Mouse (Mus musculus) stomach, postnatal 0 days (tissue): Measurements from ENCODE around the gene Kcnma1. TPM values are rescaled to one million over a fixed set of nuclear protein-coding genes. Genes with fewer than 3 reads are reported as not detected.

Source experiments
- ATAC-seq: fragments of 200-750 bp; cut with Nextera tagmentation; 2 replicates; pipeline ENCODE4 v1.8.0; 2017; ENCODE audit not compliant: low FRiP score, low TSS enrichment
- DNase-seq: peaks from one replicate; pipeline ENCODE4 v3.0.0-alpha.2; 2016; ENCODE audit warnings: low spot score
- H3K27ac ChIP-seq: fragments of 300-500 bp; sonication (generic); replicated peaks from 2 replicates; pipeline ENCODE4 v1.5.1; 2014; ENCODE audit warnings: mild to moderate bottlenecking, control low read depth
- H3K27me3 ChIP-seq: fragments of 300-500 bp; sonication (generic); 2 replicates; pipeline ENCODE4 v1.6.1; 2014; ENCODE audit warnings: low read length; ENCODE audit not compliant: control insufficient read depth, insufficient read depth
- H3K36me3 ChIP-seq: fragments of 300-500 bp; sonication (generic); 2 replicates; pipeline ENCODE4 v1.6.1; 2014; ENCODE audit warnings: low read length, mixed read lengths; ENCODE audit not compliant: control insufficient read depth, insufficient read depth
- H3K4me1 ChIP-seq: fragments of 300-500 bp; sonication (generic); replicated peaks from 2 replicates; pipeline ENCODE4 v1.6.1; 2014; ENCODE audit warnings: antibody characterized with exemption; ENCODE audit not compliant: control insufficient read depth, insufficient read depth
- H3K4me2 ChIP-seq: fragments of 300-500 bp; sonication (generic); replicated peaks from 2 replicates; pipeline ENCODE4 v1.6.1; 2014; ENCODE audit warnings: low read depth, mild to moderate bottlenecking, control low read depth, moderate library complexity
- H3K4me3 ChIP-seq: fragments of 300-500 bp; sonication (generic); 2 replicates; pipeline ENCODE4 v1.5.1; 2014; ENCODE audit warnings: low read depth, low read length, control low read depth
- H3K9ac ChIP-seq: fragments of 300-500 bp; sonication (generic); 2 replicates; pipeline ENCODE4 v1.6.1; 2014; ENCODE audit warnings: mild to moderate bottlenecking, low read length, control low read depth, mixed read lengths
- H3K9me3 ChIP-seq: fragments of 300-500 bp; sonication (generic); 2 replicates; pipeline ENCODE4 v1.6.1; 2016; ENCODE audit warnings: low read length; ENCODE audit not compliant: control insufficient read depth
- CTCF ChIP-seq: IDR thresholded peaks from 2 replicates; pipeline ENCODE4 v1.5.1; 2016; ENCODE audit warnings: antibody characterized with exemption, low read depth, mild to moderate bottlenecking, moderate library complexity
- EP300 ChIP-seq: optimal IDR thresholded peaks from 2 replicates; pipeline ENCODE3; 2016; ENCODE audit warnings: antibody characterized with exemption
- WGBS: fragments of 180-500 bp; shearing (Covaris S2); extraction: QIAGEN DNeasy Blood & Tissue Kit; methylation state at CpG from one replicate; pipeline ENCODE4 v1.1.7; 2014; 5-methylcytosine and 5-hydroxymethylcytosine counted together
- polyA plus RNA-seq: library from polyadenylated mRNA; unstranded; fragments of >200 nt; fragmentation: Nextera tagmentation; extraction: Ambion mirVana; gene quantifications from 2 replicates; pipeline ENCODE4 v1.2.1, GENCODE M21; 2015

The Kcnma1 gene
- polyA plus RNA-seq, 1 experiment from 2014 or later, result 13.3 TPM

DNA sequence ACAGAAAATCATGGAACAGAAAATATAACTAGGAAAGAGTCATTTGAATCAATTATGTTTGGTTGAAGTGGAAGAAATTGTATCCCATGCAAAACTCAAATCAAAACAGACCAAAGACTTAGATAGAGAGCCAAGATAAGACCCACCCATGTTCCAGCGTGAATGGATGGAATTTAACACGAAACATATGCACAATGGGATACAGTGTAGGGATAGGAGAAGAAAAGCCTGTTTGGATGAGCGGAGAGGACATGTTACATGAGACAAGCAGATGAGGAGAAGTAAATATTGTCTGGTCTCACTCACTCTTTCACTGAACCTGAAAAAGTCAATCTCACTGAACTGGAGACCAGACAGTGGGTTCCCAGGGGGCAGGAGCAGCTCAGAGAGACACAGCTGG lies 463.8 kb downstream of the Kcnma1 start:
- H3K4me2 ChIP-seq, result no peak overlapping the region
- WGBS, result 67% methylated on average over 3 of the region's 3 CpGs
- H3K4me3 ChIP-seq, result no peak overlapping the region
- no peak overlapping the region for H3K27ac ChIP-seq
- H3K4me1 ChIP-seq, result no peaks in the 10 kb centered on the region
- H3K9ac ChIP-seq, result no peak overlapping the region
- H3K9me3 ChIP-seq, result no peaks in the 10 kb centered on the region
- TF ChIP-seq EP300 (no peak), CTCF (no peak)
- no peaks in the 10 kb centered on the region for H3K27me3 ChIP-seq
- no peaks in the 10 kb centered on the region for H3K36me3 ChIP-seq
- DNase-seq (no peak), ATAC-seq (no peak)

DNA sequence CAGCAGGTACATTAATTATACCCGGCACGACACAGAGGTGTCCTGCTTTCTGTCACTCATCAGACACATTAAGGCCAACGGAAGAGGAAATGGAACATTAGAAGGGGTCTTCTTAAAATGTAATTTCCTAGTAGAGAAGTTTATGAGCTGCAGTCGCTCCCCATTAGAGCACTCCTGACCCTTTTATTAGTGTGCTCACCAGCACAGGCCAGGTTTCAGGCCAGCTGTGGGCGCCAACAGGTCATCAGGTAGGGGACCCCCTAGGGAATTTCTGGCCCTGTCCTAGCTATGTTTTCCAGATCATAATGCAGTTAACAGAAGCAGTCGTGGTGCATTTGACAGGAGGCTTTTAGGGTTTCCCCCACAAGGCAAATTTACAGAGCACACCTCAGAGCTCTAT lies 472.2 kb downstream of the Kcnma1 start:
- no peak overlapping the region for H3K4me2 ChIP-seq
- DNase-seq (no peak), ATAC-seq (no peak)
- H3K4me1 ChIP-seq, result no peaks in the 10 kb centered on the region
- H3K9me3 ChIP-seq, result no peaks in the 10 kb centered on the region
- no peak overlapping the region for H3K27ac ChIP-seq
- 79% methylated on average over 6 of the region's 6 CpGs for WGBS
- H3K4me3 ChIP-seq, result no peak overlapping the region
- H3K9ac ChIP-seq, result no peak overlapping the region
- no peaks in the 10 kb centered on the region for H3K36me3 ChIP-seq
- no peaks in the 10 kb centered on the region for H3K27me3 ChIP-seq
- TF ChIP-seq EP300 (no peak), CTCF (no peak)

- H3K4me1 ChIP-seq, result no peaks in the 10 kb centered on the region
- H3K4me2 ChIP-seq, result no peak overlapping the region
- WGBS, result 80% methylated on average over 3 of the region's 3 CpGs
- no peak overlapping the region for H3K9ac ChIP-seq
- no peaks in the 10 kb centered on the region for H3K9me3 ChIP-seq
- H3K4me3 ChIP-seq, result no peak overlapping the region
- ATAC-seq (no peak), DNase-seq (no peak)
- no peak overlapping the region for H3K27ac ChIP-seq
- H3K27me3 ChIP-seq, result no peaks in the 10 kb centered on the region
- H3K36me3 ChIP-seq, result no peaks in the 10 kb centered on the region
- TF ChIP-seq EP300, result no peak
- no peak for TF ChIP-seq CTCF
Observed at GRCm38 (mm10) chr14:23539621-23540020, 474.7 kb downstream of the Kcnma1 start.

GRCm38 (mm10) chr14:23533346-23533745 lies 480.9 kb downstream of the Kcnma1 start:
- ATAC-seq, result no peak
- 82% methylated on average over 3 of the region's 3 CpGs for WGBS
- H3K9ac ChIP-seq, result no peak overlapping the region
- H3K27me3 ChIP-seq, result no peaks in the 10 kb centered on the region
- no peaks in the 10 kb centered on the region for H3K36me3 ChIP-seq
- TF ChIP-seq EP300 (no peak), CTCF (no peak)
- no peak overlapping the region for H3K27ac ChIP-seq
- no peak overlapping the region for H3K4me3 ChIP-seq
- no peak overlapping the region for H3K4me2 ChIP-seq
- 0 out of 2 replicates have a peak, but pooled peaks cover 2% of the 10 kb centered on the region for H3K4me1 ChIP-seq
- H3K9me3 ChIP-seq, result no peaks in the 10 kb centered on the region
- DNase-seq, result no peak

DNA sequence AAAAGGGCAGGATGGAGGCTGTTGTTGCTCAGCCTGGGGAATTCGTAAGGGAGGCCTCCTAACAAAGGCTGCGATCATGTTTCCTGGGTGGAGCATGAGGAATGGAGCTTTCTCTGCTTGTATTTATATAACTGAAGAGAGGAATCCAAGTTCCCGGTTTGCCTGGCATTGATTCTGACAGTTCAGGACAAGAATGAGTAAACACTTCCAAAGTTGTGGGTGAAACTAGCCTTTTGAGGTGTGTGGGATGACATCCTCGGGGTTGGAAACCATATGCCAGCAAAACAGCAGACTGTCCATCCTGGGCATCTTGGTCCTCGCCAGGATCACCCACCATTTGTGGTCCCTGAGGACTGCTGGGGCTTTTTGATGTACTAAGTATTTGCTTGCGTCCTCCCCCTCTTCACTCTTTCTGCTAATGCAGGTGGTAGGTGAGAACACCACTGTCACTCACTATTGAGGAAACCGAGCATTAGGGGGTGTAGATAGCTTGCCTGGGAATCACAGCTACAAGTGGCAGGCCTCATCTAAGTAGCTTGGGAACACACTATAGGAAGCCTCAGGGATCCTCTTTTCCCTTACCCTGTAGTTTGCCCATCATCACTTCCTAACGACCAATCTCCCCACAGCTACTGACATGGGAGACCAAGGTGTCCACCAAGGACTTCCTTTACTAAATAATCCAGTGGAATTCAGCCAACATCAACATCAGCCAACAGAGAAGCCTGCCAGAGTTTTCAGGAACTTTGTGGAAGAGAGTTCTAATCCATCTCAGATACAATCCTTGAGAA lies 482.4 kb downstream of the Kcnma1 start:
- TF ChIP-seq CTCF (no peak), EP300 (no peak)
- Histone ChIP-seq H3K9me3 (no peaks in the 10 kb centered on the region), H3K4me1 (0 out of 2 replicates have a peak, but pooled peaks cover 2% of the 10 kb centered on the region), H3K36me3 (no peaks in the 10 kb centered on the region), H3K4me2 (no peak overlapping the region), H3K27me3 (no peaks in the 10 kb centered on the region), H3K9ac (no peak overlapping the region), H3K27ac (peak overlapping the region; percentile 45; the same call in 1 of the 2 replicates), H3K4me3 (no peak overlapping the region)
- 46% methylated on average over 8 of the region's 8 CpGs for WGBS
- ATAC-seq, result no peak
- no peak for DNase-seq

DNA sequence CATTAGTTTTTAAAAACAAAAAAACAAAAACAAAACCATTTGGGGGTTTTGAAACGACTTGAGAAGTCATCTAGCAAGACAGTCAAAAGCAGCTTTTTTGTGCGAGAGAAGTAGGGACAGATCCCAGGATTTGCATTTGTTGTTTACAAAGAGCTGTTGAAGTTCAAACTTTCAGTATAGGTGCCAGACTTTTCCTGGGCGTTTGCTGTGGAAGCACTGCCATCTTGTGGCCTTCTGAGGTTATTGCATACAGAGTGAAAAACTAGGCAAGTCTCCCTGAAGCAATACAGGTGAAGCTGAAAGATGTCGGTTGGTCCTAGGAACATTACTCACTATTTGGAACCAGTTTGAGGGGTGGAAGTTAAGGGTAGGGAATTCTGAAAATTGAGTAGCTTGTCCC lies 484.6 kb downstream of the Kcnma1 start:
- Histone ChIP-seq H3K4me1 (0 out of 2 replicates have a peak, but pooled peaks cover 2% of the 10 kb centered on the region), H3K27me3 (no peaks in the 10 kb centered on the region), H3K9ac (no peak overlapping the region), H3K4me2 (no peak overlapping the region), H3K36me3 (no peaks in the 10 kb centered on the region), H3K27ac (no peak overlapping the region), H3K9me3 (no peaks in the 10 kb centered on the region), H3K4me3 (no peak overlapping the region)
- DNase-seq (peak; percentile 55), ATAC-seq (no peak)
- no peak for TF ChIP-seq EP300
- peak; percentile 95 for TF ChIP-seq CTCF
- WGBS, result 5% methylated on average over 4 of the region's 4 CpGs
